8 mouse cellular contexts compared by ENCODE assay signal in genomic region chr13:48966851-48967821, GRCm38 (mm10). TPM values are rescaled to one million over a fixed set of nuclear protein-coding genes. Genes with fewer than 3 reads are reported as not detected.
A peak's percentile ranks its signal among the peaks of the same experiment; 100 is the strongest.
DNase-seq lines count a peak whose midpoint lies in the region; ATAC-seq and TF ChIP-seq lines count a peak whose summit lies in the region.

No protein-coding gene starts in this region.

- ATAC-seq in forebrain, postnatal 0 days = peak; percentile 5
- ATAC-seq in lung, embryonic 15.5 days (ENCODE audit: borderline replicate concordance, extremely low read depth, low FRiP score, low TSS enrichment) = peak; percentile 1

- H3K4me2 ChIP-seq in forebrain, postnatal 0 days (ENCODE audit: low read depth) = peak overlapping the region; percentile 94
- peak overlapping the region; percentile 92 for H3K4me2 ChIP-seq in lung, embryonic 15.5 days

- H3K27me3 ChIP-seq in forebrain, postnatal 0 days (ENCODE audit: insufficient read depth, low read length) = no peaks in the 10 kb centered on the region
- H3K27me3 ChIP-seq in lung, embryonic 15.5 days = no peaks in the 10 kb centered on the region

- intact Hi-C loops in heart, postnatal 36 days (cut with DNase I) = loop anchor here (10.0 kb wide), 1 partner anchor 422 kb away; no protein-coding TSS in a partner anchor

- no peaks in the 10 kb centered on the region for H3K36me3 ChIP-seq in forebrain, postnatal 0 days (ENCODE audit: insufficient read depth)
- no peaks in the 10 kb centered on the region for H3K36me3 ChIP-seq in lung, embryonic 15.5 days

- under 1% methylated on average over 58 of the region's 58 CpGs for WGBS in forebrain, postnatal 0 days
- WGBS in lung, embryonic 15.5 days = under 1% methylated on average over 57 of the region's 58 CpGs

- TF ChIP-seq CTCF in forebrain, postnatal 0 days (IDR thresholded peaks at IDR 0.05; ENCODE audit: low read depth) = 0 out of 2 replicates have a peak, but pooled peaks have one; percentile 34

- peak overlapping the region; percentile 97 for H3K27ac ChIP-seq in forebrain, postnatal 0 days (ENCODE audit: low read depth, low read length)
- H3K27ac ChIP-seq in lung, embryonic 15.5 days = peak overlapping the region; percentile 98

- peak; percentile 69 for DNase-seq in MN1 (ENCODE audit: low spot score)
- DNase-seq in cerebellum, adult 18-20 months = peak; percentile 54 to 69
- peak; percentile 53 for DNase-seq in forebrain, postnatal 0 days
- DNase-seq in heart, postnatal 36 days = peak; percentile 52 to 64
- peak; percentile 46 to 51 for DNase-seq in layer of hippocampus, adult 8-10 months (ENCODE audit: low spot score in 2 of 2)
- DNase-seq in ovary, postnatal 36 days (ENCODE audit: low spot score) = peak; percentile 59
- DNase-seq in thymus, postnatal 14 days = peak; percentile 68

- peak overlapping the region; percentile 87 for H3K9ac ChIP-seq in forebrain, postnatal 0 days
- peak overlapping the region; percentile 91 for H3K9ac ChIP-seq in lung, embryonic 15.5 days

- 0 out of 2 replicates have a peak, but pooled peaks cover 15% of the 10 kb centered on the region for H3K4me1 ChIP-seq in forebrain, postnatal 0 days (ENCODE audit: insufficient read depth)
- H3K4me1 ChIP-seq in lung, embryonic 15.5 days = peaks cover 46% of the 10 kb centered on the region

- H3K9me3 ChIP-seq in forebrain, postnatal 0 days (ENCODE audit: low read length) = no peaks in the 10 kb centered on the region
- H3K9me3 ChIP-seq in lung, embryonic 15.5 days = no peaks in the 10 kb centered on the region

- peak overlapping the region; percentile 80 for H3K4me3 ChIP-seq in forebrain, postnatal 0 days (ENCODE audit: low read depth, low read length)
- peak overlapping the region; percentile 85 for H3K4me3 ChIP-seq in lung, embryonic 15.5 days

RNA-seq across cellular contexts. Expression of gene Fam120a, which starts 0.7 kb away (rescaled TPM):
- 45.2 and 59.0 TPM in 2 replicates for total RNA-seq in forebrain, postnatal 0 days (2014; rRNA removed)
- polyA plus RNA-seq in forebrain, postnatal 0 days (2015; fragmentation: Nextera tagmentation; extraction: Ambion mirVana) = 7.1 and 9.5 TPM in 2 replicates
- total RNA-seq in heart, postnatal 36 days (2021) = 100 to 1,000 TPM; 104 to 116 TPM
- 100 to 1,000 TPM; 103 to 110 (median 105) TPM for total RNA-seq in layer of hippocampus, adult 8-10 months (2022)
- 23.6 and 26.1 TPM in 2 replicates for polyA plus RNA-seq in lung, embryonic 15.5 days (2015; fragmentation: Nextera tagmentation; extraction: Ambion mirVana)

Comparison
In these comparisons a context has a peak if more than half of its experiments do, and no peak if none do; other contexts are left out.
1. Peak in every context shown above with its lines: DNase-seq, ATAC-seq, H3K4me3 ChIP-seq and H3K27ac ChIP-seq.